Mouse (Mus musculus): Measurements from ENCODE around the gene Gpm6a. TPM values are rescaled to one million over a fixed set of nuclear protein-coding genes. Genes with fewer than 3 reads are reported as not detected.

Gpm6a gene
- polyA plus RNA-seq, 1 experiment from 2014 or later = 18.2 TPM

GRCm38 (mm10) chr8:55103891-55104481 lies 149.3 kb downstream of the Gpm6a start:
- H3K4me1 ChIP-seq (ENCODE audit: insufficient read depth, low read depth, low read length) = no peaks in the 10 kb centered on the region
- no peaks in the 10 kb centered on the region for H3K27me3 ChIP-seq (replicated peaks; ENCODE audit: insufficient read depth, low read length)
- WGBS = 47% methylated on average over 3 of the region's 3 CpGs
- no peaks in the 10 kb centered on the region for H3K36me3 ChIP-seq (ENCODE audit: insufficient read depth, low read length)
- DNase-seq (ENCODE audit: low spot score) (no peak), ATAC-seq (no peak)
- TF ChIP-seq EP300 (IDR thresholded peaks at IDR 0.05) = no peak
- no peak for TF ChIP-seq CTCF (IDR thresholded peaks at IDR 0.05)
- no peak overlapping the region for H3K9ac ChIP-seq (replicated peaks; ENCODE audit: low read depth)
- H3K27ac ChIP-seq (ENCODE audit: low read length) = no peak overlapping the region
- H3K4me3 ChIP-seq (ENCODE audit: low read depth, low read length) = no peak overlapping the region
- no peak overlapping the region for H3K4me2 ChIP-seq (replicated peaks; ENCODE audit: low read depth, low read length)
- H3K9me3 ChIP-seq (ENCODE audit: low read length) = no peaks in the 10 kb centered on the region

Other genes starting within 250 kb of the Gpm6a start
- not detected in 2 replicates for gene Wdr17, start 67.7 kb upstream of the Gpm6a start, polyA plus RNA-seq (2015; fragmentation: Nextera tagmentation; extraction: Ambion mirVana)